Mouse (Mus musculus) MEL (cell line): ENCODE results near the gene Brca2. TPM values are rescaled to one million over a fixed set of nuclear protein-coding genes. Genes with fewer than 3 reads are reported as not detected.

ENCODE experiments used
- DNase-seq: peaks from one replicate; pipeline ENCODE4 v3.0.0; 2011; ENCODE audit warnings: low read depth, low spot score
- H3K27ac ChIP-seq: 2 replicates; pipeline ENCODE4 v1.5.1; 2012; ENCODE audit warnings: low read depth, mild to moderate bottlenecking, control low read depth, low read length, moderate library complexity; ENCODE audit not compliant: control insufficient read depth
- H3K27me3 ChIP-seq, 2 experiments: fragments of 150-350 bp in 1 of 2; sonication (generic) in 1 of 2; 2 replicates each; pipeline ENCODE4 v1.6.1; 2012; ENCODE audit warnings: low read length in 2 of 2, mild to moderate bottlenecking in 2 of 2, improper control_type of control experiment in 1 of 2, moderate library complexity in 1 of 2; ENCODE audit not compliant: insufficient read depth in 2 of 2, control insufficient read depth in 1 of 2
- H3K36me3 ChIP-seq, 2 experiments: 2 replicates each; pipeline ENCODE4 v1.6.1; 2012 to 2014; ENCODE audit warnings: low read length in 2 of 2, improper control_type of control experiment in 1 of 2, inconsistent platforms in 1 of 2, mild to moderate bottlenecking in 1 of 2; ENCODE audit not compliant: insufficient read depth in 2 of 2, control insufficient read depth in 1 of 2
- H3K4me1 ChIP-seq, 2 experiments: fragments of 150-350 bp in 1 of 2; sonication (generic) in 1 of 2; 2 replicates each; pipeline ENCODE4 v1.6.1; 2012; ENCODE audit warnings: low read length in 2 of 2, improper control_type of control experiment in 1 of 2, mild to moderate bottlenecking in 1 of 2; ENCODE audit not compliant: insufficient read depth in 2 of 2, control insufficient read depth in 1 of 2
- H3K4me3 ChIP-seq, 2 experiments: fragments of 150-350 bp in 1 of 2; sonication (generic) in 1 of 2; 2 replicates each; pipeline ENCODE4 v1.5.1; 2012; ENCODE audit warnings: low read depth in 2 of 2, low read length in 2 of 2, mild to moderate bottlenecking in 2 of 2, moderate library complexity in 2 of 2, control low read depth in 1 of 2, improper control_type of control experiment in 1 of 2; ENCODE audit not compliant: control insufficient read depth in 1 of 2, insufficient read depth in 1 of 2
- H3K79me2 ChIP-seq: 2 replicates; pipeline ENCODE4 v1.6.1; 2012; ENCODE audit warnings: mild to moderate bottlenecking, low read length, moderate library complexity; ENCODE audit not compliant: control insufficient read depth, poor library complexity, insufficient read depth
- H3K9ac ChIP-seq: 2 replicates; pipeline ENCODE4 v1.6.1; 2012; ENCODE audit warnings: low read depth, mild to moderate bottlenecking, control low read depth, low read length, moderate library complexity; ENCODE audit not compliant: control insufficient read depth, poor library complexity, severe bottlenecking
- H3K9me3 ChIP-seq: fragments of 150-350 bp; sonication (generic); replicated peaks from 2 replicates; pipeline ENCODE4 v1.6.1; 2012; ENCODE audit warnings: mild to moderate bottlenecking, low read length, improper control_type of control experiment, moderate library complexity; ENCODE audit not compliant: insufficient read depth
- CHD2 ChIP-seq: IDR thresholded peaks from 2 replicates; pipeline ENCODE4 v1.6.1; 2011; ENCODE audit warnings: low read length, improper control_type of control experiment
- CTCF ChIP-seq, 3 experiments: IDR thresholded peaks in 2 of 3; conservative IDR thresholded peaks in 1 of 3; 2 replicates each; pipeline ENCODE4 v1.5.1; 2011 to 2012; ENCODE audit warnings: low read length in 3 of 3, low read depth in 2 of 3, mild to moderate bottlenecking in 2 of 3, improper control_type of control experiment in 1 of 3, inconsistent platforms in 1 of 3, mixed read lengths in 1 of 3, moderate library complexity in 1 of 3; ENCODE audit not compliant: control insufficient read depth in 1 of 3, insufficient read depth in 1 of 3, poor library complexity in 1 of 3, severe bottlenecking in 1 of 3
- ETS1 ChIP-seq: IDR thresholded peaks from 2 replicates; pipeline ENCODE4 v1.6.1; 2012; ENCODE audit warnings: low read depth, mild to moderate bottlenecking, inconsistent platforms, low read length, improper control_type of control experiment, moderate library complexity
- GABPA ChIP-seq: IDR thresholded peaks from 2 replicates; pipeline ENCODE4 v1.6.1; 2012; ENCODE audit warnings: low read depth, mild to moderate bottlenecking, inconsistent platforms, low read length, improper control_type of control experiment, moderate library complexity
- GATA1 ChIP-seq: IDR thresholded peaks from 2 replicates; pipeline ENCODE4 v1.6.1; 2011; ENCODE audit warnings: low read depth, low read length, improper control_type of control experiment
- JUND ChIP-seq: IDR thresholded peaks from 2 replicates; pipeline ENCODE4 v1.6.1; 2011; ENCODE audit warnings: low read depth, mild to moderate bottlenecking, improper control_type of control experiment, low read length
- KAT2A ChIP-seq: conservative IDR thresholded peaks from 2 replicates; pipeline ENCODE4 v1.6.1; 2012; ENCODE audit warnings: low read depth, low read length, improper control_type of control experiment, inconsistent platforms
- MAZ ChIP-seq: IDR thresholded peaks from 2 replicates; pipeline ENCODE4 v1.6.1; 2012; ENCODE audit warnings: low read depth, mild to moderate bottlenecking, inconsistent platforms, low read length, improper control_type of control experiment
- MEF2A ChIP-seq: IDR thresholded peaks from 2 replicates; pipeline ENCODE4 v1.6.1; 2014; ENCODE audit warnings: low read depth, mild to moderate bottlenecking, inconsistent platforms, low read length, improper control_type of control experiment; ENCODE audit not compliant: poor library complexity, insufficient replicate concordance, severe bottlenecking; ENCODE audit errors: extremely low read depth
- MXI1 ChIP-seq: IDR thresholded peaks from 2 replicates; pipeline ENCODE4 v1.6.1; 2011; ENCODE audit warnings: mild to moderate bottlenecking, low read depth, low read length, improper control_type of control experiment
- MYB ChIP-seq: IDR thresholded peaks from 2 replicates; pipeline ENCODE4 v1.6.1; 2011; ENCODE audit warnings: mild to moderate bottlenecking, low read depth, low read length, improper control_type of control experiment
- MYC ChIP-seq: IDR thresholded peaks from 2 replicates; pipeline ENCODE4 v1.6.1; 2011; ENCODE audit warnings: low read depth, mild to moderate bottlenecking, low read length, improper control_type of control experiment, moderate library complexity
- NELFE ChIP-seq: IDR thresholded peaks from 2 replicates; pipeline ENCODE4 v1.6.1; 2011; ENCODE audit warnings: low read depth, low read length, improper control_type of control experiment
- POLR2A ChIP-seq, 2 experiments: IDR thresholded peaks; 2 replicates each; pipeline ENCODE4 v1.6.1; 2011 to 2012; ENCODE audit warnings: low read length in 2 of 2, mild to moderate bottlenecking in 2 of 2, control low read depth in 1 of 2, improper control_type of control experiment in 1 of 2, low read depth in 1 of 2, moderate library complexity in 1 of 2; ENCODE audit not compliant: control insufficient read depth in 1 of 2, insufficient read depth in 1 of 2, poor library complexity in 1 of 2
- RAD21 ChIP-seq: IDR thresholded peaks from 2 replicates; pipeline ENCODE4 v1.6.1; 2011; ENCODE audit warnings: mild to moderate bottlenecking, low read depth, low read length, improper control_type of control experiment
- RCOR1 ChIP-seq: IDR thresholded peaks from 2 replicates; pipeline ENCODE4 v1.6.1; 2012; ENCODE audit warnings: low read depth, mild to moderate bottlenecking, inconsistent platforms, low read length, improper control_type of control experiment
- SIN3A ChIP-seq: IDR thresholded peaks from 2 replicates; pipeline ENCODE4 v1.6.1; 2012; ENCODE audit warnings: low read length, improper control_type of control experiment, inconsistent platforms
- SMC3 ChIP-seq: IDR thresholded peaks from 2 replicates; pipeline ENCODE4 v1.6.1; 2011; ENCODE audit warnings: low read depth, low read length, improper control_type of control experiment
- TBP ChIP-seq: IDR thresholded peaks from 2 replicates; pipeline ENCODE4 v1.8.0; 2011; ENCODE audit warnings: low read depth, low read length, improper control_type of control experiment
- TCF12 ChIP-seq: IDR thresholded peaks from 2 replicates; pipeline ENCODE4 v1.6.1; 2014; ENCODE audit warnings: low read depth, mild to moderate bottlenecking, inconsistent platforms, low read length, improper control_type of control experiment, moderate library complexity
- USF1 ChIP-seq: IDR thresholded peaks from 2 replicates; pipeline ENCODE4 v1.6.1; 2014; ENCODE audit warnings: low read depth, mild to moderate bottlenecking, inconsistent platforms, low read length, improper control_type of control experiment, moderate library complexity
- ZC3H11A ChIP-seq: IDR thresholded peaks from 2 replicates; pipeline ENCODE4 v1.6.1; 2012; ENCODE audit warnings: low read depth, mild to moderate bottlenecking, inconsistent platforms, low read length, improper control_type of control experiment
- ZKSCAN1 ChIP-seq: IDR thresholded peaks from 2 replicates; pipeline ENCODE4 v1.6.1; 2012; ENCODE audit warnings: low read depth, mild to moderate bottlenecking, inconsistent platforms, low read length, improper control_type of control experiment, moderate library complexity
- polyA plus RNA-seq, 2 experiments: library from polyadenylated mRNA; stranded (reverse) in 1 of 2; unstranded in 1 of 2; fragments of >175 nt in 1 of 2; fragments of >200 nt in 1 of 2; gene quantifications; 2 replicates each; pipeline versions ENCODE4 v1.2.1 to v1.2.4; 2012; ENCODE audit warnings: low replicate concordance in 2 of 2, low read depth in 1 of 2; ENCODE audit not compliant: insufficient read length in 2 of 2, insufficient read depth in 1 of 2, missing spikeins in 1 of 2
- total RNA-seq: library from RNA; depleted of rRNA; stranded (reverse); fragments of 300-350 nt; gene quantifications from 2 replicates; pipeline ENCODE4 v1.2.3, GENCODE M21; 2012

Gene Brca2
- total and polyA plus RNA-seq, 3 experiments, result 29.8 to 239 (median 53.4) TPM

- peak; percentile 55 for DNase-seq
- H3K27me3 ChIP-seq, result no peaks in the 10 kb centered on the region
- H3K4me3 ChIP-seq, result no peak overlapping the region
- H3K79me2 ChIP-seq, result no peaks in the 10 kb centered on the region
- H3K36me3 ChIP-seq, result no peaks in the 10 kb centered on the region
- no peak overlapping the region for H3K9ac ChIP-seq
- TF ChIP-seq CTCF (IDR thresholded peaks at IDR 0.05 in 2 of 3, conservative IDR thresholded peaks at IDR 0.05 in 1 of 3; ENCODE audit: control insufficient read depth in 1 of 3, insufficient read depth in 1 of 3, low read depth in 2 of 3, low read length in 3 of 3, poor library complexity in 1 of 3, severe bottlenecking in 1 of 3) (peak; percentile 17 to 74 (median 30); a peak in 4 of 6 replicates), RAD21 (peak; percentile 35), SMC3 (peak; percentile 78), ZC3H11A (0 out of 2 replicates have a peak, but pooled peaks have one; percentile 1), NELFE (no peak), POLR2A (IDR thresholded peaks at IDR 0.05; ENCODE audit: control insufficient read depth in 1 of 2, insufficient read depth in 1 of 2, low read depth in 1 of 2, low read length in 2 of 2, poor library complexity in 1 of 2) (no peak), JUND (no peak)
- no peaks in the 10 kb centered on the region for H3K4me1 ChIP-seq
- no peaks in the 10 kb centered on the region for H3K9me3 ChIP-seq
- no peak overlapping the region for H3K27ac ChIP-seq
Observed at GRCm38 (mm10) chr5:150485198-150485597, 37.2 kb upstream of the Brca2 start.

DNA sequence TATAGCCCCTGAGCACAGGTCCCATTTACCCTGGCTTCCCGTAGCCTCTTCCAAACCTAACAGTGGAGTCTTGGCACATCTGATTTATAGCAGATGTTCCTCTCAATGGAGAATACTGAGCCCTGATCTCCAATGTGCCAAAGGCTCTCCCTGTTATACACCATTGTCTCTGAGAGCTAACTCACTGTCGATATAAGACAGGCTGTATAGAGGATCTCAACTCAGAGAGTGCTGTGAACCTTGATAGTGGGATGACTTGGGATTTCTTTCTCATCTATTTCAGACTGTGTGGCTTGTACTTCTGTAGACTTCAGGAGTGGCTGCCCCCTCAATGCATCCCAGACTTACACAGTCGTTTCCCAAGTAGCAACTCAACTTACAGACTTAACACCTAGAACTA is 32.1 kb upstream of the Brca2 start:
- no peaks in the 10 kb centered on the region for H3K27me3 ChIP-seq

GRCm38 (mm10) chr5:150490821-150491220 is 31.6 kb upstream of the Brca2 start:
- Histone ChIP-seq H3K9me3 (no peaks in the 10 kb centered on the region), H3K4me3 (no peak overlapping the region), H3K27me3 (no peaks in the 10 kb centered on the region), H3K9ac (no peak overlapping the region)
- TF ChIP-seq MAZ, result no peak
- no peak for TF ChIP-seq MXI1
- TF ChIP-seq, all 39 proteins: peak for 0
- H3K36me3 ChIP-seq, result no peaks in the 10 kb centered on the region
- DNase-seq, result no peak
- no peaks in the 10 kb centered on the region for H3K79me2 ChIP-seq
- no peak overlapping the region for H3K27ac ChIP-seq
- H3K4me1 ChIP-seq, result no peaks in the 10 kb centered on the region

More for the DNA sequence above, 32.1 kb upstream of the Brca2 start:
- Histone ChIP-seq H3K36me3 (no peaks in the 10 kb centered on the region), H3K4me3 (no peak overlapping the region), H3K27ac (no peak overlapping the region), H3K9ac (no peak overlapping the region), H3K79me2 (no peaks in the 10 kb centered on the region), H3K9me3 (no peaks in the 10 kb centered on the region), H3K4me1 (no peaks in the 10 kb centered on the region)
- DNase-seq, result no peak
- TF ChIP-seq CTCF (IDR thresholded peaks at IDR 0.05 in 2 of 3, conservative IDR thresholded peaks at IDR 0.05 in 1 of 3; ENCODE audit: control insufficient read depth in 1 of 3, insufficient read depth in 1 of 3, low read depth in 2 of 3, low read length in 3 of 3, poor library complexity in 1 of 3, severe bottlenecking in 1 of 3) (no peak), KAT2A (no peak), CHD2 (no peak), MXI1 (no peak), MAZ (no peak), NELFE (no peak), MYB (no peak), GABPA (no peak), MYC (no peak), MEF2A (no peak), RCOR1 (no peak), SIN3A (no peak), ETS1 (no peak), USF1 (no peak), GATA1 (no peak), TCF12 (no peak), ZKSCAN1 (no peak), TBP (no peak), RAD21 (no peak)
